Mouse (Mus musculus) induced T-regulatory cell, adult 2 months (primary cell): ENCODE data around the gene Zbp1.
A peak's percentile ranks its signal among the peaks of the same experiment; 100 is the strongest.

Experiments
- DNase-seq: peaks from one replicate; pipeline ENCODE4 v3.0.0-alpha.2; 2012; ENCODE audit warnings: low read depth

The Zbp1 gene

DNA sequence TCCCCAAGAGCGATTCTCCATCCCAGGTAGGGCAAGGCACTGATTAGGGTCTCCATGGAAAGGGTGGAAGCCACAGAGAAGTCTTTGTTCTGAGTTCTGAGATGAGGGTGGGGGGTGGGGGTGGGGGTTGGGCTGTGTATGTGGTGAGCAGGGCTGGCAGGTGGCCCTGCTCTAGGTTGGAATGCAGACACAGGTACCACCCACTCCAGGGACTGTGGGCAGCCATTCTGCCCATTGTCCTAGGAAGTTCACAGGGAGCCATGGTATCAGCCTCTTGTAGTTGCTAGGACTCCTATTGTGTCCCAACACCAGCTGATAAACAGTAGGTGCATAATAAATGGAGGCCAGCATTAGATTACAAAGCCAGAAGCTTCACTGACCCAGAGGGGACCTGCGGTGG, 28.5 kb upstream of the Zbp1 start:
- DNase-seq: no peak

DNA sequence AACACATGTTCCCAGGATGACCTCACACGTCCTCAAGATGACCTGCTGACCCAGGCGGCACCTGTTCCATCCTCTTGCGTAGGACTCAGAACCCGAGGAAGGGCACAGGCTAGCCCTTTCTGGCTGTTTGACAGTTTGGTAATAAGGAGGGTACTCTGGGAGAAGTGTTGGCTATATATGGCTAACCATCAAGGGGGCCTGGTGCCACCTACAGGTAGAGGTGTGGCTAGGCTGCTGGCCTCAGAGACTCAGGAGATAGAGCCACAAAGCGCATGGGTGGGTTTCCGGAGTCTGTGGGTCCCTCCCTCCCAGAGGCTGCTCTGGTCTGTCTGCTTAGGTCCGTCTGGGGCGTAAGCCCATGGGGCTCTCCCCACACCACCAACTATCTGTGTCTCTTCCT, 28.0 kb upstream of the Zbp1 start:
- DNase-seq: no peak

DNA sequence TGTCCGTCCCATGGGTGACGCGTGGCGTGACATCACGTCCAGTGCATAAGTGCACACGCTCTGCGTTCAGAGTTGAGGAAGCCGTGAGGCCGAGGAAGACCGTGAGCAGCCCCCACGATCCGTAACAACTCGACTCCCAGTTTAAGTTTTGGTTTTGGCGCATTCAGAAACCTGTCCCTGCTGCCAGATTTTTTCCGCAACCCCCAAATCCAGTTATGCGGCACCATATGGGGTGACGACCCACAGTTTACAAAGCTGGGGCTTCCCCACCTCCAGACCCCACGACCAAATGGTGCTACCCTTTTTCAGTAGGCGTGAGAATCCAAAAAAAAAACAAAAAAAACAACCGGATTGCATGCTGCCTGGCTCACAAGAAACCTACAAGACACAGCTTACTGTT, 26.5 kb upstream of the Zbp1 start:
- no peak for DNase-seq

DNA sequence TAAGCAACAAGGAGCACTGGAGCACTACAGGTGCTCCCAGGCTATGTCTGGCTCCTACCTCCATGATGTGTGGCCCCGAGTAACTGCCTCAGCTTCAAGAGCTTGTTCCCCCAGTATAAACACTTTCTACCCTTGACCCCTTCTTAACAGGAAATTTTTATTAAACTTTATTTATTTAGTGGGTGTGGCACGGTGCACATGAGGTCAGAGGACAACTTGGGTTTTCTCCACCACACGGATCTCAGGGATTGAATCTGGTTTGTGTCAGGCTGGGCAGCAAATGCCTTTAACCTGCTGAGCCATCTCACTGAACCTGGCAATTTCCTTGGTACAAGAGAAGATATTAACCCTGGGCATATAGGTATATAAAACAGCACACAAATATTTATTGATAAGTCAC, 25.4 kb upstream of the Zbp1 start:
- no peak for DNase-seq

DNA sequence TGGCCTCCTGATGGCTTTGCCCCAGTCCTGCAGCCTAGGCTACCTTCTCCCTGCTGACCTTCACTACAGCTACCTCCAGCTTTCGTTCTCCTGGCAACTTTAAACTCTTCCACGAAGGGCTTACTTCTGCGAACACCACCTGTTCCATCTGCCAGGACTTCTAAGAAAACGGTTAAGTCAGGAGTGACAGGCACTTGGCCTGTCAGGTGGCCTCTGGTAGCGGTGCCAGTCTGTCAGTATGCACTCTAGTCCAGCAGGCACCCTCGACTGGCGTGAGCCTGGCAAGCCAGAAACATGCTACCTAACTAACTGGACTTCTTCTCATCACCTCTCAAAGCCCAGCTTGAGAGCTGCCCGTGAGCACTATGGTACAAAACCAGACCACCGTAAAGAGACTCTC, 24.9 kb upstream of the Zbp1 start:
- no peak for DNase-seq

DNA sequence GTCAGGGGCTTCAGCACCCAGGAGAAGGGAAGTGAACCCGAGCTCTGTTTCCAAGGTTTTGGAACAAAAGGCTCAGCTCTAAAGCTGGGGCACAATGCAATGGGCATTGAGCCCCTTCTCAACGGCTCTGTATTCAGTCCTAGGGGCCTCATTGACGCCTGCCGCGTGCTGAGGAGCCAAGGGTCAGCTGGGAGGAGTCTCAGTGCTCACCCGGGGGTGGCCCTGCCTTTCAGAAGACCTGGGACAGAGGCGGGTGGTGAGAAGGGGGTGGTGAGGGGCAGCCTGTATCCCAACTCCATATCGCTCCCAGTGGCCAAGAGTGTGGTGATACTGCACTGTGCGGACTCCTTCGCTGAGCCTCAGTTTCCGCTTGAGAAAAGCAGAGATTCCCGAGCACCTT, 24.2 kb upstream of the Zbp1 start:
- DNase-seq: no peak

DNA sequence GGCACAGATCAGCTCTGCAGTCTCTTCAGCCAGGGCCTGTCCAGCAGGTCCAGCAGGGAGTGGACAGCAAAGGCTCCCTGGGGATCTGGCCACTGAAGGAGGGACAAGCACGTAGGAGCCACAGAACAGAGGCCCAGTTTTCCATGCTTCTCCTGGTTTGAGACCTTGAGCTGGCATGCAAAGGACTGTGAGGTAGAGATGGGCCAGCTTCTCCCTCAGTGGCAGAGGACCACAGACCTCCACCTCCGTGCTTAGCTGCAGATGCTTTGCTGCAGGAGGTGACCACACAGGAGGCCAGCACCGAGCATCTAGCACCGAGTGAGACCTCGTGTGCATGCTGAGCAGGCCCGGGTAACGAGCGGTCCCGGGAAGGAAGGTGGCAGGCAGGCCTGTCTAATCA, 22.0 kb upstream of the Zbp1 start:
- no peak for DNase-seq

DNA sequence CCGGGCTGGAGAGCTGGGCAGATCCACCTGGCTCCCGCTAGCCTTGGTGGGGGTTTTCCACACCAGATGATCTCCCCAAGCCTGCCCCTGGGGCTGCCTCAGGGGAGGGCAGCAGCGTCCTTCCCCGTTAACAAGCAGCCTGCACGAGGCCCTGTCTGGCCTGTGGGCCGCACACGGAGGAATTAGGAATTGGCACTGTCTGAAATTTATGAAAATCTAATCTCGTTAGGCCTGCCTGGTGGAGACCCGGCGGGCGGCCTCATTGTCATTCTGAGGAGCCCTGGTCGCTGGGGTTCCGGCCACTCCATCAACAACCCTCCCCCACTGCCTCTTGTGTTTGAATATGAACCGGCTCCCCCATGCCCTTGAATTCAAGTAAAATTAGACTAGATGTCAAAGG, 19.8 kb upstream of the Zbp1 start:
- DNase-seq: no peak

DNA sequence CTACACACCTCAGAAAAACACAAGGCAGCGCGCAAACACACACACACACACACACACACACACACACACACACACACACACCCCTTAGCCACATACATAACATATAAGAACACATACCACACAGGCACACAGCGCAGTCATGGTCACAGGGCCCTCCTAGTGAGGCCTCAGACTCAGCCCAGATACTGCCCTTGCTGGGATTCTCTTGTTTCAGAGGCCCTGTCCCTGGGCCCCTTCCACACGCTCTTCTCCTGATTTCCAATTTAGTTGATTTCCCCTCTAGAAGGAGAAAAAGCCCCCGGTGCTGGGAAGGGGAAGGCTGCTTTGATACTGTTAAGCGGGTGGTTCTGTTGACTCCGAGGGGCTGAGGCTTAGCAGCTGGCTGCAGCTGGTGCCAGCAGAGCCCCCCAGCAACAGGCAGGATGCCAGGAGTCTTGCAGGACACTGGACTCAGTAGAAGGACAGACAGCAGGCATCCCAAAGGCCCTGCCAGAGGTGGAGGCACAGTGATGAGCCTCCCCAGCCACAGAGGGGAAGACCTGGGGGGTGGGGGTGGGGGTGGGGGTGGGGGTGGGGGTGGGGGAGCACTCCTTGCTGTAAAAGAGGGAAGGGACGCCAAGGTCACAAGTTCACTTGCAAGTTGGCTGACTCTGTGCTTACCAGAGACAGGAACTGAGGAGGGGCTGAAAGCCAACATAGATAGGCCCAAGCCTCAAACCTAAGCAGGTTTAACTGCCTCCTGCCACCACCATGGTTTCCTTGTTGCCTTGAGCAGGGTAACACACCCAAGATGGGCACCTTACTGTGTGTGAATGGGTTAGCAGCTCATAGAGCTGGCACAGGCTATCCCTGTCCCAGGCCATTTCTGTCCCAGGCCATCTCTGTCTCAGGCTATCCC, 17.0 kb upstream of the Zbp1 start:
- no peak for DNase-seq

DNA sequence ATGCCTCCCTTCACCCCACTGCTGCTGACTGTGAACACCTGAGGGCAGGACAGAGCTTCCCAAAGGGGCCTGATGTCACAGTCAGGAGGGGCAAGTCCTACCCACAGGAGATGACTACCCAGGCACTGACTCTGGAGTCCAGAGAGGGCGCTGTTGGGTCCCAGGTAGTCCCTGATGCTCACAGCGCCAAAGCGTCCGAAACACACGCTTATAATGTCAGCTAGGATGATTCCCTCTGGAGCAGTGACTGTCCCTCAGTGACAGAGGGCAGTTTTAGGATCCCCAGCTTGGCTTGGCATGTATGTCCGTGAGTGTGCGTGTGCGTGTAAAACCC, 14.0 kb upstream of the Zbp1 start:
- DNase-seq: no peak

DNA sequence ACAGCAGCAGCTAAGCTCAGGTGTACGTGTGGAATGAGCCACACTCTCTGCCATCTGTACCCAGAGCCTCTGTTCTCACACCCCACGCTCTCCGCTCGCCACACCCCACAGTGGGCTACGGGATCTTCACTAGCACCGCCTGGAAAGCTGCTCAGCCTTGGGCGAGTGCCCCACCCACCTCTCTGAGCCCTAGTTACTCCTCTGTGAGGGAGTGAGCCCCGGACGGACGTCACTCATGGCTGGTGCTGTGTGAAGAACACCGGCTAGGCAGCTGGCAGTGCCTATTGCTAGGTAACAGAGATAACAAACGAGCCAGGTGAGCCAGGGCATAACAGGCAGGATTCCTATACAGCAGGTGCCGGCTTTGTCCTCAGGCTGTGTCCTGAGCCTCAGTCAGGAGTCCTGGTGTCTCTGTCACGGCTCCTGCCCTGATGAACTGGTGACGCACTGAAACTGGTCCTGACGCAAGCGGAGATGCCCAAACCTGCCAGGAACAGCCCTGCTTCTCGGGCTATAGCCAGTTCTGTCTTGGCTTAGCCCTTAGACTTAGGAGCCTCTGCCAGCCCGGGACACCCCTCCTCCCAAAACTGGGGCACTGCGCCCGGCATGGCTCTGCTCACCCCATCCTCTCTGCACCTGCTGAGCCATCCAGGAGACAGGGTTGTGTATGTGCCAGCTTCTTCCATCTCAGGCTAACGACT, 13.5 kb upstream of the Zbp1 start:
- DNase-seq: no peak

DNA sequence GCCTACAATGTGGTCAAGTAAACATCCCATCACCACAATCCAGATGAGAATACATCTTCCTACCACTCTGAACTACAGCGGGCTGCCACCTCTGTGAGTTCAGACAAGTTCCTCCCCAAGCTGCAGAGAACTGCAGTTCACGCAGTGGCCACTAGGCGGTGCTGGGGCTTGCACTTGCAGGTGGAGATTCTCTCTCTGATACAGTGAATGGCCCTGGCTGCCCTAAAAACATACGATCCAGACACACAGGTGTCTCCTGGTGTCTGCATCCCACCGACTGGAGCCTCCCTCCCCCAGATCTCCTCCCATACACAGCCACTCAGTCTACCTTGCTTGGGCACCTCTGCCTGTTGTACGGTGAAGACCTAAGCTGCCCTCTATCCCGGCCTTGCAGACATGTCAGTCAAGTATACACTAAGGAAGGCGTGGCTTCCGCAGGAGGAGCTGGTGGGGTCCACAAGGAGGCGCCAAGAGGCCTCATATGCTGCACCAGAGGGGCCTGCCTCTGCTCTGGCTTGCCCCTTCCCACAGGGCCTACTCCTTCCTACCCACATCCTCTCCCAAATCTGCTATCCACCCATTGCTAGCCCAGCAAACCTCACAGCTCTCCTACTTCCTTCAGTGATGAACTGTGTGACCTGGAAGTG, 11.0 kb upstream of the Zbp1 start:
- DNase-seq: peak; percentile 96

DNA sequence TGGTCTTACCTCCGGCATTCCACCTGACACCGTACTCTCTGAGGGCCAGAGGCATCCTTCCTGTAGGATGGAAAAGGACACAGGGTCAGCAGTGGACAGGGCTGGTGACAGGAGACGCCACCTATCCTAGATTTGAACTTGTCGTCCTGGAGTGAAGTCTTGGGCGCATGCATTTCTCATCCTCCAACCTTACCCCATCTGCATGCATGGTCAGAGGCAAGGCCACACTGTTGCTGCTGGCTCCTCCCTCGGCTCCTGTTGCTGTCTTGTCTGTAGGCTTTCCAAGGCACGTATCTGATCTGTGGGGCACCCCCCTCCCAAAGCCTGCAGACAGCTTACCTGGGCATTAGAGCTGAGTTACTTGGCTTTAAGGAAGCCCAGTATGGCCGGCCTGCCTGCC, 9.8 kb upstream of the Zbp1 start:
- DNase-seq: no peak

DNA sequence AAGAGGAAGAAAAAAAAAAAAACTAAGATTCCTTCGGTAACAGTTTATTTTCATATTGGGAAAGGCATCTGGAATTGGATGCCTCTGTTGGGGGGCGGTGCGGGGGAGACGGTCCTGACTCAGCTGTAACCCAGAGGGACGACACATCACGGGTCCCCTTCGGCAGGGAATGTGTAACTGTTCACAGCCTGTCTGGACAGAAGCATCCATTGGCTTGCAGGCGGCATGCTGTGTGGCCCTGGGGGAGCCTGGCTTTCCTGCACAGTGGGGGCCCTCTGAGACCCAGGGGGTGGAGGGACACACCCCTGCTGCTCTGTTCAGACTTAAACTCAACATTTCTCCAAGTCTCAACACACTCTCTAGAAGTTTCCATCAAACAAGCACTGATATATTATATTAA, 8.1 kb upstream of the Zbp1 start:
- DNase-seq: no peak

DNA sequence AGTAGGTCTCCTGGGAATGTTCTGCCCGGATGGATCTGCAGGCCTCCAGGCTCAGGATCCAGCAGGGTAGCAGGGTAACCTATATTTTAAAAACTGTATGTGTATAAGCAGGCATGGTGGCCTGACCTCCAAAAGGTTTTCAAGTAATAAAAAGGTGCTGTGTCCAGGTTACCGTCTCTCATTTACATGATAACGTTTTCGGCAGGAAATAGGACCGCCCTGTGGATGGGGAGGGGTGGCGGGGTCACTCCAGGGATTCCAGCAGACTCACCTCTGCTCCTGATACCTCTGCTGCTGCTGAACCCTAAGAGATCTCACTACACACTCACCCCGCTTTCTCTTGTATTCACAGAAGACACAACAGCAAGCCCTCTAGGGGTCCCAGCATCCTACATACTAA, 7.2 kb upstream of the Zbp1 start:
- no peak for DNase-seq

DNA sequence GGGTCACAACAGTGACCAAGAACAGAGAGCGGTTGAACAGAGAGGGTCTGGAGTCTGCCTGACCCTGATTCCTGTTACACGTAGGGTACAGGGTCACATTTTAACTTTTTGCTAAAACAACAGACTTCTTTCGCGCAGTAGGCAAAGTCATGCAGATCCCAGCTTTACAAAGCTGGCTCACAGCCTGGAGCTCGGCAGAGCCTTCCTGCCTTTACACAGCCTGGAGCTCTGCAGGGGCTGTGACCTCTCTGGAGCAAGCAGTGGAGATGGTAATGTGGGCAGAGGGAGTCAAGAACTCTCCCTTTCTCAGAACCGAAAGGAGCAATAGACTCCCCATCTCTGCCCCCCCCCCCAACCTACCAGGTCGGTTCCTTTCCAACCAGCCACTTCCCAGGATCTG, 6.1 kb upstream of the Zbp1 start:
- DNase-seq: no peak

DNA sequence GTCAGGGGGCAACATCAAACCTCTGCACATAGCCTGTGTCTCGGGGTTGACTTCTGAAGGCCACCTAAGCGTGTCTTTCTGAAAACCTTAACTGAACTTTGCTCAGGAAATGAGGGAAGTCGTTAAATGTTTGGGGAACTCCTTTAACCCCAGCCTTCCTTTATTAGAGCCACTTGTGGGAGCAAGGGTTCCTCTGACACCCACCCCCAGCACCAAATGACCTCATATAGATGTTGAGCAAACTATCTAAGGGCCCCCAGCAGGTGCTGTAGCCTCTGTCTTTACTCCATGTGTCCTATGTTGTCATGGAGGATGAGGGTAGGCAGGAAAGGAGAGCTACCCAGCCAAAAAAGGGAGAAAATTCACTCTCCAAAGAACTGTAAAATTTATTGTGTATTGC, 5.4 kb upstream of the Zbp1 start:
- DNase-seq: no peak

DNA sequence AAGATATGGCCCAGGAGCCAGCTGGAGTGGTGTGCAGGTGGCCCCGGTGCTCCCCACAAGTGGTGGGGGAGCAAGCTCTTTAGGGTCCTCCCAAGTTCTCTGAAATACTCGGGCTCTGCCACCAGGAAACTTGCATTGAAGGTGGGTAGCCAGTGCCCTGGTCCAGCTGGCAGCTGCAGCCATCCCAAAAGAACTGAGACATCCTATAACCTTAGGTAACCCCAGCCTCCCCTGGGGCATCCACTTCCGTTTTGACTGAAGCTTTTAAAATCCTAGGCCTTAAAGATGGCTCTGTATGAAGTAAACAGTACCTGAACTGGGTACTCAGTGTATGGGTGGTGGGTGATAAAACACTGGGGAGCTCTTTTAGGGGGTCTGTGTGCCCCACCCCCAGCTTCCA, 4.8 kb upstream of the Zbp1 start:
- DNase-seq: no peak

DNA sequence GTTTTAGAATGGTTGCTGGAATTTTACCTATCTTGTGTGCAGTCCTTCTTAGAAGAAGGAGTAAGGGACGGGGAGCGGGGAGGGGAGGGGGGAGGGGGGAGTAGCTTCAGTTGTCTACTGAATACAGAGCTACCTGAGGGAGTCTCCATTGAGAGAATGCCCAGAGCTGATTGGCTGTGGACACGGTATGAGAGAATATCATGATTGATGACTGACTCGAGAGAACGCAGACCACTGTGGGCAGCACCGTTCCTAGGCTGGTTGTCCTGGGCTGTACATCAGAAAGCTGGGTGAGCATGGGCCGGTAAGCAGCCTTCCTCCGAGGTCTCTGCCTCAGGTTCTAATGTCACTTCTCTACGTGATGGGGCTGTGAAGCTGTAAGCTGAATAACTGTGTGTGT, 2.0 kb upstream of the Zbp1 start:
- no peak for DNase-seq

DNA sequence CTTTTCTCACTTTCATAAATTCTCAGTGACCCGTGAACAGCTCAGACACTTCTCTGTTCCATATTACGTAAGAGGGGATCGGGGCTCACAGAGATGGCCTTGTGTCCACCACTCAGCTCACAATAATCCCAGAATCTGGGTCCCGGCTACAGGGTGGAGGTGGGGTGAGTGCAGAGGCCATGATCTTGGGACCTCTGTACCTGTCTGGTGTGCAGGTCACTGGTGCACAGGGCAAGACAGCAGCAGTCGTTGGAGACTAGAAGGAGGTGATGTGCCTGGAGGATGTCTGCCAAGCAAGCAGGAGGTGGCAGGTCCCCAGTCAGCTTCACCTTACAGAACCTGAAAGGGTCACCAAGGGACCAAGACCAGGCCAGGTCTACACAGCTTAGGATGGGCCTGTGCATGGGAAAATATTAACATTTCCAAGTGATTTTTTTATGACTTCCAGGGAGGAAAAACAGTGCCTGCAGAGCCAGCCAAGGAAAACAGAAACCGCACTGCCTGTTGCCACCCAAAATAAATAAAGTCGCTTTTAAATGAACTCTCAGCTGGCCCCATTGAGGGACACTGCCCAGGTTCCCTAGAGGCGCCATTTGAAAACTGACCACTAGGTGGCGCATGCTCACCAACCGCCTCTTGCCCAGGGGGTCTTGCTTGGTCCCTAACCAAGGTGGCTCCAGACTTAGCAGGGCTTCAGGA, 682 bp upstream of the Zbp1 start:
- DNase-seq: peak; percentile 82

DNA sequence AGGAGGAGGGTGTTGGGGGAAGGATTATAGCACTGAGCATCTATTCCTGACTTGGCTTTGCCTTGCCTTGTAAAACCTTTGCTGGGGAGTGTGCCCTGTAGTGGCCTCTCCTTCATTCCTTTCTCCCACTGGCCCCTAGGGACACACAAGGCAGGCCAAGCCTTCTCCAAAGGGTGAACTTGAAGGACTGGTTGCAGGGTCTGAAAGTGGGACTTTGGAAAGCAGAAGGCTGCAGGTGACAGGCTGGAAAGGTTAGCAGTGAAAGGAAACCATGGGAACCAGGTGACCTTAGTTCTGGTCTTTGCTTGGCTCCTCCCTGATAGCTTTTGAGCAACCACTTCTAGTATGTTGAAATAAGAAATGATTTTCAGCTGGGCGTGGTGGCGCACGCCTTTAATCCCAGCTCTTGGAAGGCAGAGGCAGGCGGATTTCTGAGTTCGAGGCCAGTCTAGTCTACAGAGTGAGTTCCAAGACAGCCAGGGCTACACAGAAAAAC, 912 bp downstream of the Zbp1 start:
- DNase-seq: no peak

DNA sequence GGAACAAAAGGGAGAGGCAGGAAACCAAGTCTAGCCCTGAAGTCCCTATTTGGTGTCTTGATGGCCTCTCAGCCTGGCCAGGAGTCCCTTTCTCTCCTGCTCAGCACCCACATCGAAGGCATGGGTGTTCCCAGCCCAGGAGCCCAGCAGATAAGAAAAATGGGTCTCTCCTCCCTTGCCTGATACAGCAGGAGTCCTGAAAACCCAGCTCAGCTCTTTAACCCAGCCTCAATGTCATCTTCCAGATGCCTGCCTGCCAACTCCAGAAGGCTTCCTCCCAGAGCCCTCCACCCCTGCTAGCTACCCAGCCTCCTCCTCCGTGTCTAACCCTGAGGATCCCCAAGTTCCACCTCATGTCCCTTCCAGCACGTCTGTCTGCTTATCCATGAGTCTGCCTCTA, 1.5 kb downstream of the Zbp1 start:
- no peak for DNase-seq

DNA sequence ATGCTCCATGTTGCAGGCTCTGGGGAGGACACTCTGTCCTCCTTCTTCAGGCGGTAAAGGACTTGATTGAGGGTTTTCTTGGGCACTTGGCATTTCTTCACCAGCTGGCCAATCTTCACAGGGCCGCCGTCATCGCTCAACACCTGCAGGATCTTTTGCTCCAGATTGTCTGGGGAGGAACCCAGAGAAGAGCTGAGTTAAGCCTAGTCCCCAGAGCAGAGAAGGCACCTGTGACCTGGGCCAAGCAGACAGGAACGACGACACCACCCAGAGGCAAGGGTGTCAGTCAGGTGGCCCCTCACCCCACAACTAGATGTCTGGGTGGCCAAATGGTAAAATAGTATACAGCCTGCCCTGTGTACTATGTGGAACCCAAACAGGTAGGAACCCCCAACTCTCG, 1.9 kb downstream of the Zbp1 start:
- DNase-seq: no peak
